Mouse (Mus musculus) ES-E14 (cell line): Measurements from ENCODE around the gene Tex37. TPM values are rescaled to one million over a fixed set of nuclear protein-coding genes. Genes with fewer than 3 reads are reported as not detected.

Experiments used
- DNase-seq: peaks from one replicate; pipeline ENCODE4 v3.0.0-alpha.2; 2013; ENCODE audit warnings: low read depth, low spot score
- H3K27ac ChIP-seq: 2 replicates; pipeline ENCODE4 v1.5.1; 2012; ENCODE audit warnings: low read depth, mild to moderate bottlenecking, low read length, moderate library complexity, mixed read lengths; ENCODE audit not compliant: poor library complexity, insufficient read depth, severe bottlenecking
- H3K36me3 ChIP-seq: 2 replicates; pipeline ENCODE4 v1.6.1; 2012; ENCODE audit warnings: mild to moderate bottlenecking, low read length, moderate library complexity, mixed read lengths; ENCODE audit not compliant: control insufficient read depth, poor library complexity, insufficient read depth, severe bottlenecking
- H3K4me1 ChIP-seq, 2 experiments: fragments of 150-350 bp in 1 of 2; sonication (generic) in 1 of 2; 2 replicates each; pipeline ENCODE4 v1.6.1; 2012; ENCODE audit warnings: low read length in 2 of 2, mild to moderate bottlenecking in 1 of 2, mixed read lengths in 1 of 2; ENCODE audit not compliant: control insufficient read depth in 2 of 2, insufficient read depth in 2 of 2, poor library complexity in 1 of 2
- H3K4me3 ChIP-seq, 2 experiments: fragments of 150-350 bp in 1 of 2; sonication (generic) in 1 of 2; 2 replicates each; pipeline ENCODE4 v1.5.1; 2012; ENCODE audit warnings: low read length in 2 of 2, low read depth in 1 of 2, mild to moderate bottlenecking in 1 of 2, mixed read lengths in 1 of 2; ENCODE audit not compliant: insufficient read depth in 1 of 2, poor library complexity in 1 of 2, severe bottlenecking in 1 of 2
- H3K9ac ChIP-seq: 2 replicates; pipeline ENCODE4 v1.6.1; 2012; ENCODE audit warnings: low read depth, mild to moderate bottlenecking, low read length, mixed read lengths; ENCODE audit not compliant: poor library complexity, insufficient read depth, severe bottlenecking
- H3K9me3 ChIP-seq: fragments of 150-350 bp; sonication (generic); 2 replicates; pipeline ENCODE4 v1.6.1; 2012; ENCODE audit warnings: low read depth, mild to moderate bottlenecking, low read length; ENCODE audit not compliant: control insufficient read depth, insufficient read depth
- CHD2 ChIP-seq: IDR thresholded peaks from 2 replicates; pipeline ENCODE4 v1.6.1; 2014; ENCODE audit warnings: mild to moderate bottlenecking, low read depth, low read length, inconsistent platforms
- HCFC1 ChIP-seq: IDR thresholded peaks from 2 replicates; pipeline ENCODE4 v1.6.1; 2012; ENCODE audit warnings: low read length, inconsistent platforms, borderline replicate concordance; ENCODE audit not compliant: insufficient read depth
- MAFK ChIP-seq: IDR thresholded peaks from 2 replicates; pipeline ENCODE4 v1.6.1; 2014; ENCODE audit warnings: mild to moderate bottlenecking, low read depth, low read length, inconsistent platforms; ENCODE audit not compliant: insufficient read depth
- ZC3H11A ChIP-seq: IDR thresholded peaks from 2 replicates; pipeline ENCODE4 v1.6.1; 2012; ENCODE audit warnings: low read depth, mild to moderate bottlenecking, inconsistent platforms, low read length, borderline replicate concordance
- ZNF384 ChIP-seq: IDR thresholded peaks from 2 replicates; pipeline ENCODE4 v1.6.1; 2012; ENCODE audit warnings: low read depth, low read length, inconsistent platforms
- in situ Hi-C, 2 experiments: fragments of 600-800 bp; cut with MboI; formaldehyde crosslinking; loops; one replicate each; pipeline ENCODE4 v1.15.1; 2025; ENCODE audit warnings: low sequenced_read_pairs in 2 of 2, inconsistent platforms in 1 of 2; ENCODE audit not compliant: unreplicated experiment in 2 of 2
- total RNA-seq: library from RNA; depleted of rRNA; stranded (reverse); fragments of 300-350 nt; gene quantifications from 2 replicates; pipeline ENCODE4 v1.2.3, GENCODE M21; 2012

The Tex37 gene
- total RNA-seq, 1 experiment, result not detected

DNA sequence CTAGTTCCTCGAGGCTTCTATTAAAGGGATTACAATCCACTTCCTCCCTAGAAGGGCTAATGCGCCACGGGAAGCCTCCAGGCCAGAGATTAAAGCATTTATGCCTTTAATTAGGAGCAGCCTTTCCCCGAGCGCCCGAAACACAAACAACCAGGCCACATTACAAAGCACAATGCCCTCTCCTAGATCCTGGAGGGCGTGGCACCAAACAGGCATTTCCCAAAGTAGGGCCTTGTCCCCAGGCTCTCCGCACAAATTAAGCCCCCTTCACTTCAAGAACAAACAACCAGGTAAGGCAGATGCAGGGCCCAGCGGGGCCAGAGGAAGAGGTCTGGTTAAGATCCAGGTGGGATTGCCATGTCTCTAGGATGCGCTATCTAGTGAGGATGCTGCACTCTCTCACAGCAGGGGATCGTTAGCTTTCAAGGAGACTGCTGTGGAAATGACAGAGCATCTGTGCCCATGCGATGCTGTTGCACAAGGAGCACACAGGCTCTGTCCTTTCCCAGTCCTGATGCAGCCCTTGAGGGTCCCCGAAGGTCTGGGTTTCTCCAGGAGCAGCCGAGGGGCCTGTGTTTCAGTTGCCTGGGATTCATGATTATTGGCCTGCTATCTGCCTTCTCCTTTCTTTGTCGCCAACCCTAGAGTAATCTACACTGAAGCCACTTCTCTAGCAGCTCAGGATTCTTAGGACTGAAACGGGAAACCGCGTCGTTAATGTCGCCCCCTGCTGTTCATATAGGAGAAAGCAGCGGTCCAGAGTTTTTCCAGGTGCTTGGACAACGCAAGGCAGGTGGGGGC lies 2.7 kb upstream of the Tex37 start:
- no peak overlapping the region for H3K27ac ChIP-seq
- peak; percentile 54 for DNase-seq
- no peaks in the 10 kb centered on the region for H3K36me3 ChIP-seq
- no peaks in the 10 kb centered on the region for H3K9me3 ChIP-seq
- TF ChIP-seq CHD2, result no peak
- TF ChIP-seq ZNF384, result no peak
- no peak for TF ChIP-seq ZC3H11A
- no peak for TF ChIP-seq MAFK
- TF ChIP-seq HCFC1, result no peak
- peaks cover 0 to 3% of the 10 kb centered on the region in 2 experiments; a peak in 1 of 4 replicates for H3K4me1 ChIP-seq
- in situ Hi-C loops, result no loop called here
- peak overlapping the region in 1 of 2 experiments; percentile 47; a peak in 1 of 4 replicates for H3K4me3 ChIP-seq
- no peak overlapping the region for H3K9ac ChIP-seq

DNA sequence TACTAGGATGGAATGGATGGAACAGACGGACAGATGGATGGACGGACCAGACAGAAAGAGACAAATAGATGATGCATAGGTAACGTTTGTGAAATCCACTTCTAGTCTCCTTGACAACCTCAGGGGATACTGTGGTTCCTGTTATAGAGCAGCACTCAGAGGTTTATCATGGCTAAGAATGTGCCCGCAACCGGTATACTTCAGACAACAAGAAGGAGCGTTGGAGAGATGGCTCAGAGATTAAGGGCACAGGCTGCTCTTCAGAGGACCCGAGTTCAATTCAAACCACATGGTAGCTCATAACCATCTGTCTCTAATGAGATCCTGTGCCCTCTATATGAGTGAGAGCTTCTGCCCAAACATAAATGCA lies 6.3 kb downstream of the Tex37 start:
- Histone ChIP-seq H3K4me1 (peaks cover 0 to 2% of the 10 kb centered on the region in 2 experiments; a peak in 2 of 4 replicates), H3K9me3 (no peaks in the 10 kb centered on the region), H3K4me3 (no peak overlapping the region), H3K36me3 (no peaks in the 10 kb centered on the region), H3K9ac (no peak overlapping the region), H3K27ac (no peak overlapping the region)
- TF ChIP-seq ZNF384, result no peak
- no peak for TF ChIP-seq HCFC1
- no peak for TF ChIP-seq CHD2
- TF ChIP-seq MAFK, result no peak
- TF ChIP-seq ZC3H11A, result no peak
- no peak for DNase-seq
- in situ Hi-C loops, result no loop called here

DNA sequence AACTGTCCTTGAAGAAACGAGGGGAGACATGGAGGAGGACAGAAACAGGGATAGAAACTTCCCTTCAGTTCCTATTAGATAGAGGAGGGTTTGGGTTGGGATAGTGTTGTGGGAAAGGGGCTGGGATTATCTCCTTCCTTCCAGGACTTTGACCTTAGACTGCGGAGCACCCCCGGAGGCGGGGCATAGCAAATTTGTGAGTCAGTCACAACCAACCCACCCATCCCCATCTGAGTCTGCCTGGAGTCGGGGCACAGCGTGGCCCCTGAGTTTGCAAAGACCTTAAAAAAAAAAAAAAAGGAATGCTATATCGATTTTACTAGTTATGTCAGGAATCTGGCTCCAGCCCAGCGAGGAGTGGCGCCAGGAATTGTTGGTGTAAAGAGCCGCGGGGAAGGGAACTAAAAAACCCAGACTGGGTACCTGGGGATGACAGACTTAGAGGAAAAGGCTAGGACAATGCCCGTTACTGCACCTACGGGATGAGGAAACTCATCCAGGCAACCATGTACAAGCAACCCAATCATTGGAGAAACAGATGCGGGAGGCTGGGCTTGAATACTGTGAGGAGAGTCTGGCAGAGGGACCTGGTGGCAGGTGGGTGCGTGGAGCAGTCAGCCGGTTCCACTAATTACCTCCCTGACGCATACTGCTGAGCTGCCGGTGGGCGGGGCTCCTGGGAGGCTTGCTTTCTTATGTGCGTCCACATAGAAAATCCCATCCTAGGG lies 6.9 kb downstream of the Tex37 start:
- 0 out of 4 replicates have a peak overlapping the region, but pooled peaks of 1 of the 2 experiments have one; percentile 14 for H3K4me3 ChIP-seq
- TF ChIP-seq ZC3H11A, result no peak
- TF ChIP-seq ZNF384, result peak; percentile 62; the same call in 1 of the 2 replicates
- no peak overlapping the region for H3K9ac ChIP-seq
- peaks cover 0 to 2% of the 10 kb centered on the region in 2 experiments; a peak in 2 of 4 replicates for H3K4me1 ChIP-seq
- H3K36me3 ChIP-seq, result no peaks in the 10 kb centered on the region
- no peak overlapping the region for H3K27ac ChIP-seq
- in situ Hi-C loops, result no loop called here
- H3K9me3 ChIP-seq, result no peaks in the 10 kb centered on the region
- DNase-seq, result no peak

DNA sequence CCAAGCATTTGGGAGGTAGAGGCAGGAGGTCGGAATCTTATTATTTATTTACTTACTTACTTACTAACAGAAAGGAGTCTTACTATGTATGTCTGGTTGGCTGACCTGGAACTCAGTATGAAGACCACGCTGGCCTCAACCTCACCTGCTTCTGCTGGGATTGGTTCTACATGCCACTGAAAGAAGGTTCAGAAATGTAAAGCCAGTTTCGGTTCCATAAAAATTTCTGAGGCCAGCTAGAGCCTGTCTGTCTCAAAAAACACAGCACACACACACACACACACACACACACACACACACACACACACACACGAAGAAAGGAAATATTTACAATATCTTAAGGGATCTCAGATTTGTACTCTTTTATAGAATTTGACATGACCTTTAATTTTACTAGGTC lies 8.4 kb downstream of the Tex37 start:
- DNase-seq, result no peak
- Histone ChIP-seq H3K27ac (no peak overlapping the region), H3K9me3 (no peaks in the 10 kb centered on the region), H3K9ac (no peak overlapping the region), H3K4me1 (peaks cover 0 to 2% of the 10 kb centered on the region in 2 experiments; a peak in 2 of 4 replicates), H3K4me3 (no peak overlapping the region), H3K36me3 (no peaks in the 10 kb centered on the region)
- no peak for TF ChIP-seq CHD2
- TF ChIP-seq ZNF384, result no peak
- no peak for TF ChIP-seq ZC3H11A
- TF ChIP-seq HCFC1, result no peak
- no peak for TF ChIP-seq MAFK
- in situ Hi-C loops, result no loop called here
